Mouse (Mus musculus) spleen, adult 12 weeks (tissue): Measurements from ENCODE around the gene Csrnp3.
"Not testable (repeated sequence)": the region's sequence is repeated elsewhere in the genome, so short reads cannot be mapped to it uniquely, and the experiment has no call there.

Source experiments
- DNase-seq: peaks from one replicate; pipeline ENCODE4 v3.0.0; 2022; ENCODE audit warnings: low spot score

Csrnp3 gene

DNA sequence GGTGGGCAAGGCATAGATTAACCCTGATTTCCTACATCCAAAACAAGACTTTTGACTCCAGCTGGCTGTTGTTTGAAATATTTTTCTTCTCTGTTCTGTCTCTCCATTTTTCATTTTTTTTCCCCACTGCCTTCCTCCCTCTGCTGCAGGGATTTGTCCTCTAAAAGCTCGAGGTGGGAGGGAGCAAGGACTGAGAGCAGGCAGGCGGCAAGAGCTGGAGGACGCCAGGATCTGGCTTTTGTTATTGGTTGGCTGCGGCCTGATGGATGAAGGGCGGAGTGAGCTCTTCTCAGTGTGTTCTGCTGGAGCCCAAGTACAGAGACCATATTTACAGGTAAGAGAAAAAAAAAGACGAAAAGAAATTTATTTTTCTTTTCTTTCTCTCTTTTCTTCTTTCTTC, at the start of gene Csrnp3:
TSS of gene Csrnp3 (plus strand) at position 217 of the 400 bp plus-strand sequence.
- DNase-seq: no peak

DNA sequence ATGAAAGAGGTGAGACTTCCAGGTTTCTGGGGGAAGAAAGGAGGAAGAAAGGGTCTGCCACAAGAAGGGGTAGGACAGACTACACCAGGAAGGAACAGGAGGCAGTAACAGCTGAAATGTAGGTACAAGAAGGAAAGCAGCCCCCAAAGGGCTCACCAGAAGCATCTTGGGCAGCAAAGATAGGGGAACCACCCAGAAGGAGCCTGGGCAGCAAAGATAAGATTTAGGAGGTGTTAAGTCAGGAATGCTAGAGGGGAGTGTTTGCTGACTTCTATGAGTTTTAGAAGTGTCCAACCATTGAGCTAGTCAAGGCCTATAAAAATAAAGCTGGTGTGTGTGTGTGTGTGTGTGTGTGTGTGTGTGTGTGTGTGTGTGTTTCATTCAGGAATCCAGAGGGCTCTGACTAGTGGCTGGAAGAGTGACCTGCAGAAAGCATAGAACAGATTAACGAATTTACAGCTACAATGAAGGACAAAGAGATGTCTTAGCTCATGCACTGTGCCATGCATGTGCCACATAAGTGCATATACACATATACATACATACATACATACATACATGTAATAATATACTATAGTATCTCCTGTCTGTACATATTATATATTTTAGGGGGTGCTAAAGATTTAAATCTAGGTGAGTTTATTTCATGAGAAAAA, 44.4 kb upstream of the Csrnp3 start:
- no peak for DNase-seq

DNA sequence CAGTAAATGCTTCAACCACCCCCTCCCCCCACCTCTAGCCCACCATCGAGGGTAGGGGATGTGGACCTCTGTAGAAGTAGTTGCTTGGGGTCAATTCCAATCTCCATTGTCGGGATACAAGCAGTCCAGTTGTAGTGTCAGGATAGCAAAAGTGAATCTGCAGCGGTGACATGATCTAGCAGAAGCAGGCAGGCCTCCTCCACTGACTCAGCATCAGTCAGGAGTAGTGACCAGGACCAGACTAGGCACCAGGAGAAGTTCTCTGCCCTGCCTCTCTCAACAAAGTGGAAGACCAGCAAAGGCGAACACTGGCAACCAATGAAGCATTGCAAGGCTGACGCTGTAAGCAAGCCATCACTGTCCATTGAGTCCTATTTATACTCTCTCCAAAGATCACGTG, 39.0 kb upstream of the Csrnp3 start:
- DNase-seq: no peak

DNA sequence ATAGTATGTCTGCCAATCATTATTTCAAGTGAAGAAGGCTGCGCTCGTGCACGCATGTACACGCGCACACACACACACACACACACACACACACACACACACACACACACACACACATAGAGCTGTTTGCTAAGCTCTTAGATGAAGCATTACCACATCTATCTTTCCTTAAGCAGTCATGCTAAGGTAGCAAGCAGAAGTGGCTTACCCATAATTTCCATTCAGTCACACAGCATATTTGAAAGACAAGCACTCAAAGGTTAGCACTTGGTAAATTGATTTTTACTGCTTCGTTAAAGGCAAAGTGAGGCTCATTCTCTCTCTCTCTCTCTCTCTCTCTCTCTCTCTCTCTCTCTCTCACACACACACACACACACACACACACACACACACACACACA, 34.4 kb upstream of the Csrnp3 start:
- not testable (repeated sequence) for DNase-seq

DNA sequence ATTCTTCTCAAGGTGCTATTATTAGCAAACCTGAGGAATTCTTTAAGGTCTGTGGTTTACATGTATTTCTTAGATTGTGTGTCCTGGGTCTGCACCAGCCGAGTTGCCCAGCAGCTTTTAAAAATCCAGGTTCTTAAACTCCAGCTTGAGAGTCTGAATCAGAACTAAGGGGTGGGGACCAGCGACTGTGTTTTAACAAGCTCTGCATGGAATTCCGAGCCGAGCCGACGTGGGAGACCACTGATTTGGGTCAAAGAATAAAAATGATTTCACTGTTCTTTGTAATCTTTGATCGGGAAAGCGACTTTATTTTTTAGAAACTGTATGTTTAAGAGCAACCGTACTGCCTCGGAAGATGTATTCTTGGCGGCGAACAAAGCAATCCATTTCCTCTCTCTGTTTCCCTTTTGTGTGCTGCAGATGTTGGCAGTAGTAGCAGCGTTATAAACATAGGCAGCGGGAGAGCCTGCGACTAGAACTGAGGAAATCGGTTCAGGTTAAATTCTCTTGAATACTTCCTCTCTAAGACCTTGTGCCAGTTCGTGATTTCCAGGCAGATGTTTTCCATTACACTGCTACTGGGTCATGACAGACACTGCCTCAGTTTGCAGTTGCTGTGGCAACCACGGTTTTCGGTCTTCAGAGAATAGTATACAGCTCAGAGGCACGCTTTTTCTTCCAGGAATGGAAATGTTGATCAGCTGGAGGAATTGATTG, 27.3 kb upstream of the Csrnp3 start:
- peak; percentile 0 for DNase-seq

DNA sequence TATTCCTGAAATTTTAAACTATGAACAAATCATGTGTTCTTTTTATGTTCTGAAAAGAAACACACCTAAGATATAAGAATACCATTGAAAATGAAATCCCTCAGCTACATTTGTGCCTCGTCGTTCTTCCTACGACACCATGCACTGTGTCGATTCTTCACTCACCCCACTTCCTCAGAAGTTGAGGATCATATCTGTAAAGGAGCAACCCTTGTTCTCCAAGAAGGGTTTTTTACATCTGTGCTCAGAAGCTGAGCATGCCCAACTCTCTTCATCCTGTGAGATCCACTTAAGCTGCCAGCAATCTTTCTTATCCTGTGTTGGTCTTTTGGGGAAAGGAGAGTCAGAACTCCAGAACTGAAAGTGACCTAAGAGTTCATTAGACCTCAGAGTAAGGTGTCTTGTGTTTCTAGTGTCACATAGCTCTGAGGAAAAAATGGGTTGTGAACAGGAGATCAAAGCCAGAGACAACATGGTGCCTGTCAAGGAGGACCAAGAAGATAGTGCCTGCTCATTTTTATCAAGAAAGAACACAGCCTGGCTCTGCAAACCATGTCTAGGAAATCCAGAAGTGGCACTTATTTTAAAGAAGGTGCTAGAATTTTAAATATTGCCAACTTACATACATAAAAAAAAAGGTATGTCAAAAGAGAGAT, 25.3 kb upstream of the Csrnp3 start:
- no peak for DNase-seq

DNA sequence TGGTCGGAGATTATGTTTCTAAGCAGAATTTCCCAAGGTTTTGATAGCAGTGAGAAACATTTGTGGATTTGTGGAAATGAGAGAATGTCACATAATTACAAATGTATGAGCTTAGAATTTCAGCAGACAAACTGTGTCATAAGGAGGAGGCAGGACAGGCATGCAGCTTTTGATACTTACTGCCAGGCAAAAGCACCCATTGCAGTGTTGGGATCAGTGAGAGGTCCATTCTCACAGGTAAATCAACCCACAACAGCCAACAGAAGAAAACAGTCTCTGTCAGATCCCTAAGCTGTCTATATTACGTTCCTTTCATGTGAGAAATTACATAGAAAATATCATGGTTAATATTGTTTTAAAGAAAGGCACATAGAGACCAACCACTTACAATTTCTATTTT, 19.3 kb upstream of the Csrnp3 start:
- no peak for DNase-seq

DNA sequence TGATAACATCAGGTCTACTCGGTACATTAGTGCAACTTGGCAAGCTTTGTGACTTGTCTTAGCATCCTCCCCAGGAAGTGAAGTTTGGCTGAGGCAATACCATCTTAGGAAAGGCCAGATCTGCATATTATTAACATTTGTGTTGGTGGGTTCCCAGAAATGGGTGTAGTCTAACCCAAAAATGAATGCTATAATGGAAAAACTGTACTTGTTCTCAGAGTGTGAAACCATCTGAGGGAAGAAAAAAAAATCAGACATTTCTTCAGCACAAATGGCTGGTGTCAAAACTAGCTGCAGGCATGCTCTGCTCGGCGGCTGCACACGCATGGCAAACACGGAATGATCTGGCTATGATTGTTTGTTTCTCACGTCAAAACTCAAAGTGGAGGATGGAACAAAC, 18.8 kb upstream of the Csrnp3 start:
- no peak for DNase-seq

DNA sequence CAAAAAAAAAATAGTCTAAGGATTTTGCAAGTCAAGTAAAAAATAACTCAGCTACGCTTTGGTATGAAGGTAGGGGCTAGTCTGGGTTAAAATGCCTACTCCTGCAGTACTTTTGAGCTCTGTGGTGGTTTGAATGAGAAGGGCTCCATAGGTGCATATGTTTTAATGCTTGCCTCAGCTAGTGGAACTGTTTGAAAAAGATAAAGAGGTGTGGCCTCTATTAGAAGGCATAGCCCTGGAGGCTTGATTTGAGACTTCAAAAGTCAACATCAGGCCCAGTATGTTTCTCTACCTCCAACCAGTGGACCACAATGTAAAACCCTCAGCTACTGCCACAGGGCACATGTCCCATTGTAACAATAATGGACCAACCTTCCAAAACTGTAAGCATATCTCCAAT, 16.9 kb upstream of the Csrnp3 start:
- no peak for DNase-seq

DNA sequence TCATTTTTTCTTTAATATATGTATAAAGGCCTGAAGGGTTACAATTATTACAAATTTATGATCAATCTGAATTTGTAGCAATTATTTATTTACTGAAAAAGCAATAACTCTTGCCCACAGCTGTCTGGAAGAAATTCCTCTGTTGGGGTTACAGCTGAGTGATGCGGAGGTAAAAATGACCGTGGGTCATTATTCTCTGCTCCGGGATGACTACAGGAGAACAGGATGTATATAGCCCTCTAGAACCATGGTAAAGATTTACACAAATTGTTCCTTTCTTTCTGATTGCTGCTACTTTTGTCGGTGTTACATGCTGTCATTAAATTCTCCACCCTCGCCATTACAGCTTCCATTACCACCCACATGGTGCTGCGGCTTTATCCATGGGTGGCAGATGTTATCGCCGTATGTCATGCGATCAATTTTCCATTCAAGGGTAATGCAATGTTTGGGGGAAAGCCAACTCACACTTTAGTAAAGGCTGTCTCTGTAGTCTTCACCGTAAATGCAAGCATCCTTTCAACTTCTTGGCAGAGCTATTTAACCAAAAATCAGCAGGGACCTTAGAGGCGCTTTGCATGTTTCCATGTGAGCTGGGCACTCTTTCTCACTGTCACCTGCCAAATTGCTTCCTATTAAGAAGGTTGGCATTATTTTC, 12.7 kb upstream of the Csrnp3 start:
- no peak for DNase-seq

DNA sequence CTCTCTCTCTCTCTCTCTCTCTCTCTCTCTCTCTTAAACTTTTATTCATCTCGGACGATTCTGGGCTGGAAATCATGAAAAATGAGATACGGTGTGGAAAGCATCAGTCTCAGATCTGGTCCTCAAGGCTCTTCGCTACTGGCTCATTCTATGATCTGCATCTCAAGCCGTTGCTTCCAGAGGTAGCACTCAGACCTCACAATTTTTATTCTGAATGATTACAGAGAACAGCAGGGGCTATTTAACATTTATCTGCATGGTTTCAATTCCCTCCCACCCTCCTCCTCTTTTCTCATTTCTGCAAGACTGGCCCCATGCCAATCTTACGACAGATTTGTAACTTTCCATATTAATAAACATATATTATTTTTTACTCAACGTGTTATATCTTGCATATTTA, 12.1 kb upstream of the Csrnp3 start:
- no peak for DNase-seq

DNA sequence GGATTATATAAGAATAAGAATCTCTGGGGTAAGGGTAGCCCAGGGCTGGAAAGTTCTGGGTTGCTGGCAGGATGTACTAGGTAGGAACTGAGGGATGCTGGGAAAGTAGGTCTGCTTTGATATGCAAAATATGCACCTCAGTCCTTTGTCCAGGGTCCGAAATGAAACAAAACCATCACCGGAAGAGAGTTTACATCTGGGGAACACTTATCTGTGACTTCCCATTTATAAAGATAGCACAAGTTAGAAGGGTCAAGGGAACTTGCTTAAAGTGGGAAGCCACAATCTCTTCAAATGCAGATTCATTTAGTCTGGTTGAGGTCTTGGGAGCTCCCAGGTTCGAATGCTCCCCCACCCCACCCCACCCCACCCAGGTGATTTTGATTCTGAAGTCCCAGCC, 4.0 kb upstream of the Csrnp3 start:
- DNase-seq: no peak

DNA sequence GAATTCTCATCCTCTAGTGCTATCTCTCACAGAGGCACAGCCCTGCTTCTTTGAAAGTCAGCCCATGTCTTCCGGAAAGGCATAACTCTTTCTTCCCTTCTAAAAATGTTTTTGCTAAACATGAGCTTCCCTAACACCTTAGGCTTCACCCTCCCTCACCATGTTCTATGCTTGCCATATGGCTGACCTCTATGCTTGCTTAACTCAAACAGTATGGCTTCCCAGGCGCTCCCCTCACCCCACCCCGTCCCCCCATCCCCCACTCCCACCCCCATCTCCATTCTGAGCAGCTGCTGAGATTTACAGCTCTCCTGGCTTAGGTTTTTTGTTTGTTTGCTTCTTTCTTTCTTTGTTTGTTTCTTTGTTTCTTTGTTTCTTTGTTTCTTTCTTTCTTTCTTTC, 3.2 kb upstream of the Csrnp3 start:
- DNase-seq: no peak

DNA sequence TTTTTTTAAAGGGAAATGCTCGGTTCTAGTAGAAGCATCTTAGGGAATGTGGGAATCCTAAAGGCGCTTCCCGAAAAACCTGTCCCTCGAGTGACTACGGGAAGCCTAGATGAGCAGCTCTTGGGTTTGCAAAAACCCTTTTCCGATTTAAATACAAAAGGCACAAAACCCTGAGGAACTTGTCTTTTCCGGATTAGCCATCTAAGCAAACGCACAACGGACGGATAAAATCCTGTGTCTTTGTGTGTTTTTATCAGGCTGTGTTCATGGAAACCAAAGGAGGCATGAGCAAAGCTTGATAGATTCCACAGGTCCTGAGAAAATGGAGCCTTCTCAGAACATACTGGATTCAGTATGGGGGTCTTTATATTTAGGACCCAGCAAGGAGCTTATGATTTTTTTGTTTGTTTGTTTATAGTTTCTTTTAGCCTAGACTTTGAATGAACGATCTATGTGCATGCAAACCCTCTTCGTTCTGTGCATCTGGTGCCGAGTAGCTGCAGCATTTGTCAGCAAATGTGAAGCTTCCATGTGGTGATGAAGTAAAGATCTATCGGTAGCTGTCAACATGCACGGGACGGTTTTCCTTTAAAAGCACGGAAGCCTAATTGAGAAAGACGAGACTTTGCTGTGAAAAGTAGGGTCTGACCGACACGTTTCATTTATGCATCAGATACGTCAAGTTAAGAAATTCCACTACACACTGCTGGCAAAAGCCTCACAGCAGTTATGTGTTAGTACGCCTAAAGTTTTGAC, 611 bp downstream of the Csrnp3 start:
- DNase-seq: no peak

DNA sequence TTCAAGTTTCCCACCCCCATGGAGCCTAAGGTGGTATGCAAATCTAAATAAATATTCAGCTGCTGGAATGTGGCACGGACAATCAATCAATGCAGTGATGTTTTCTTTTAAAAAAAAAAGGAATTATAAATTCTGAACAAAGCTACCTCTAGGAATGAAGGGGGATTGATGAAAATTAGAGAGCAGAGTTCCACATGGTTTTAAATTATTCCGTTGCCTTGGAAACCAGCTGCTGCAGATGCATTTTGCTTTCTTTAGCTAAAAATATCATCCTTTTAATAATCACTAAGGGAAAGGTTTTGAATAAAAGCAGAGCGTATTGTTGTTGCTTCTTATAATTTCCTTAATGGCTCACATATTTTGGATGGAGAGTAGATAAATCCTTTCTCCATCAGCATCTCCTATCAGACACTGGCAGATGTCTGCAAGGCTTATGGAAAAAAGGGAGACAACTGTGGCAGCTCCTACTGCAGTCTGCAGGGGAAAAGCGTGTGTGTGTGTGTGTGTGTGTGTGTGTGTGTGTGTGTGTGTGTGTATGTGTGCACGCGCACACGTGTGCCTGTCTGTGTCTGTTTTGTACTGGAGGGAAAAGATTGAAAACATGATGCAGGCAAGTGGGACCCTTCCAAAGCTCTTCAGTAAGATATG, 2.0 kb downstream of the Csrnp3 start:
- DNase-seq: no peak

DNA sequence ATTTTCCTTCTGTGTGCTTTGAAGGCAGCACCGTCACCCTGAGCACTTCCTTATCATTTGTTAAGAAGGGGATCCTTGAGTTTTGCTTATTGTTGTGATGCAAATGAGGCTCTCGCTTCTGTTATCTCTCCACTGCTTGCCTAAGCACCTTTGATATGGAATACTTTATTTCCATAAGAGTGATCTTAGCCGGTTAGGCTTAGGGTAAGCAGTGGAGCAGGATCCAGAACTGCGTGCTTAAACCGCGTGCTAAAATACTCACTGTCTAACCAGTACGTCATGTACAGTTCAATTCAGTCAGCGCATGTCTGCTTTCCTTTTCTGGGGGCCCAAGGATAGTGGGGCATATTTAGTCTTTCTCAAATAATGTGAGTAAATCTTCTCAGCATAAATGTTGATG, 3.1 kb downstream of the Csrnp3 start:
- DNase-seq: no peak

DNA sequence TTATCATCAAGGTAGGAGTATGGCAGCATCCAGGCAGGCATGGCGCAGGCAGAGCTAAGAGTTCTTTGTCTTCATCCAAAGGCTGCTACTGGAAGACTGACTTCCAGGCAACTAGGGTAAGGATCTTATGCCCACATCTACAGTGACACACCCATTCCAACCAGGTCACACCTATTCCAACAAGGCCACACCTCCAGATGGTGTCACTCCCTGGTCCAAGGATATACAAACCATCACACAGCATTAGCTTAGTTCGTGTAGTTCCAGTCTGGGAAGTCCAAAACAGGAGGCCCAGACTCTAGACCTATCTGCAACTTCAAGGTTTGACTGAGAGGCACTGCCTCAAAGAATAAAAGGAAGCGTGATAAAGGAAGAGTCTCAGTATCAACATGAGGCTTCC, 4.7 kb downstream of the Csrnp3 start:
- not testable (repeated sequence) for DNase-seq

DNA sequence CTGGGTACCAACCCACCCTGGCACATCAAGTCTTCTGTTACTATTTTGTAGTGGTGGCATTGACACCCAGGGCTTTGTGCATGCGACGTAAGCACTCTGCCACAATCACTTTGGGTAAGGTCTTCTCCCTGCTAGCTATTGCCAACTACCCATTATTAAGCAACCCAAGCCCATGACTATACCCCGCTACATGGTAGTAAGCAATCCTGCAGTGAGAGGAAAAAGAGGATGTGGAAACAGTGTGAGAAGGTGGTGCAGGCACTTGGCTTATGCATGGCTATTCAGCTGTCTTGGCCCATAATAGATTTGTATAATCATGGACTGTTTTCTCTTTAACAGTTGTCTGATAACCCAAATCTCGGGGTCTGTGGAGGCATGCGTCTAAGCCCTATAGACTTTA, 11.2 kb downstream of the Csrnp3 start:
- DNase-seq: no peak

DNA sequence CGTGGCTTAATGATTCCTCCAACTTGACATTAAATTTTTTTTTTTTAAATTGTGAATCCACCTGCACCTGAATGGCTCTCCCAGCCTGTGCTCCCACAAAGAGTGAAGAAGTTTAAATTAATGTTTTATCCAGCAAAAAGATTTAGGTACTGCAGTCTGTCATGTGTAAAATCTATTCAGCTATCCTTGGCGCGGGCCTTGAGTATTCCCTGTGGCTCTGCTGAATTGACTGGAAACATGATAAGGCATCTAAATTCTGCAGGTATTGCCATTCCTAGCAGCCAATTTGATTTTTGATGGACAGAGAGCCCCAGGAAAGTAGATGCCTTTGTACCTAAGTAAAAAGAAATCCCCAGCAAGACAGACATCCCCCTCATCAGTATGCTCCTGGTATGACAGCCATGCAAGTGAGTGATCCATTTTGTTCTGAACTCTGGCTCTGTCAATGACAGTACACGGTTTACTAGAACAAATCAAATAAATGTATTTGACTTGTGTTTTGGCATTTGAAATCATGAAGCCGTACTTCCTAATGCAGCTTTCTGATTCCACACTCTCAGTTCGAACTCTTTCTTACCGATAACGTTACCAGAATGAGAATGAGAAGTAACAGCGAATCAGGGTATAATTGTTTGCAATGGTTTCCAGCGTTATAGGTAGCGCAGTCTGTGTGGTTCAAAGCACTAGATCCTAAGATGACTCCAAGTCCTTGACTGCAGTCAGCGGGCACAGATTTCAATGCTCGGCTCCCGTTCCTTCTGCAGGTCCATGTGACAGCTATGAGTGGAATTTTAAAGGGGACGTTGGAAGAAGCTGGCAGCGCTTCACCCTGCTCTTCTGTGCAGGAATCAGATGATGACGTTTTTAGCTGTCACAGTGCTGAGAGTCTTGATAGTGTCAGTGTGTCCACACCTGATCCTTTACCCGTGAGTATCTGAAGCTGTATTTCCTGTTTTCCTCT, 14.5 kb downstream of the Csrnp3 start:
- DNase-seq: no peak

DNA sequence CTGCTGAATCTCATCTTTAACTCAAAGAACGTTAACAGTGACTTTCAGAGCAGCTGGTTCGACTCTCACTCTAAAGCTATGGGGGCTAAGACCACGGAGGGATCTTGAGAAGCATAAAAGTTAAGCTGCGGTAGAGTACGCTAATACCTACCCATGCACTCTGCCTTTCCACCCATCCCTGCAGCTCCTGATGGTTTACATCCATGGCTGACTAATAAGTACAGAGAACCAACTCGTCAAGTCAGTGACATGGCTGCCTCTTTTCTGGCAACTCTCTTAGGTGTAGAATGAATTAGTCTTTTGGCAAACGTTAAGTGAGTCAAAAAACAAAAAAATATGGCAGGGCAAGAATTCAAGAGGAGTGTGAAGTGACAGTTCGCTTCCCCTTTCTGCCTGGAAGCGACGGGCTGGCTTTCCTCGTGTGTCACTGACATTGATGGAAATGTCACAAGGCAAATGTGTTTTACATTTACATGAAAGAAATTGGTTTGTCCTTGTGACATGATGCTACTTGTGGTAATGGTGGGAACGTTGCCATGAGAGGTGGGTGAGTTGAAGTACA, 19.3 kb downstream of the Csrnp3 start:
- DNase-seq: no peak
